Mouse (Mus musculus) embryonic stem cell, embryonic (primary cell): ENCODE results near the gene Plpp1.

Experiments used
- CTCF ChIA-PET, 4 experiments: fragments of 300-600 bp in 2 of 4; fragments of 350-600 bp in 2 of 4; sonication (Branson Sonifier 250); formaldehyde crosslinking; loops; one replicate each; lab custom pipeline; 2022; ENCODE audit warnings: inconsistent platforms in 2 of 4; lab: Charles Lee
- POLR2A ChIA-PET, 4 experiments: fragments of 300-600 bp in 2 of 4; fragments of 350-600 bp in 2 of 4; sonication (Branson Sonifier 250); formaldehyde crosslinking; loops; one replicate each; lab custom pipeline; 2022; ENCODE audit warnings: antibody characterized with exemption in 4 of 4, inconsistent platforms in 1 of 4; lab: Charles Lee

The Plpp1 gene

DNA sequence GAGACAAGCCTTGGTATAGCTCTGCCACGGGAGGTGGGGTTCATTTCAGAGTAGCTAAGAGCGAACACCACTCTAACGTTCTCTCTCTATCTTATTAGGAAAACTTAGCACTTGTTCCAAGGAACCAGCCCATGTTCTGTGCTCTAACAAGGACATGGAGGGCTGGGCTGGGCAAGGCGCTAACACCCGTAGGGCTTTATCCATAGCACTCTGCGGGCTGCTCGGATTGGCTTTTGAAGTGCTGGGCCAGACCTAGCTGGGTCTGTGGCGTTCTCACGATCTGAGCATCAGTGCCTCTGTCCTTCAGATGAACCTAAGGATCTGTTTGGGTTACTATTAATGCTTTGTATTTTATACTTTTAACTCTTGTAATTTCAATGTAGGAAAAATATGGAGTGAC is 60.3 kb downstream of the Plpp1 start:
- ChIA-PET CTCF (interaction anchor here in 3 of 4 experiments (0.8 to 1.5 kb wide), 5 partner anchors 104 to 187 kb away, joined by 3 to 5 read pairs (median 4); no protein-coding TSS in a partner anchor), POLR2A (interaction anchor here in 2 of 4 experiments (0.9 to 1.3 kb wide), 5 partner anchors 8 to 51 kb away, joined by 3 to 4 read pairs (median 3); no protein-coding TSS in a partner anchor)

DNA sequence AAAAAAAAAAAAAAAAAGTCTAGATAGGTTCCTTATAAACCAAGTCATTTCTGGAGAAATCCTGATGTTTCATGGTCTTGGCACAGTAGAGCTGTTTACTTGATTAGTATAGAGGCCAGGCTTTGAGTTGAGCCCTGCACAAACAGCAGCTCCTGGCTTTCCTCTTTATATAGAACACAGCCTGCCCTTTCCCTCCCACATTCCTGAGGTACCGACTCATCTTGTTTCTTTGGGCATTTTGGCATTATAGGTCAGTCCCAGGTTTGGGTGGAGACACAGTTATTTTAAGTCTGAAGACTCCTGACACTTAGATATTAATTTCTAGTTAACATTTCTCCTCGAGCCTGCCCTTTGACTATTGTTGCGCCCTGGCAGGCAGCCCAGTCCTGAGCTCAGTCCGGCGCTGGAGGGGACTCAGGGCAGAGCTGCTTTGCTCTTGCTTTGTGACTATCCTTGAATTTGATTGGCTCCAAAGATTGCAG is 61.3 kb downstream of the Plpp1 start:
- CTCF ChIA-PET, result interaction anchor here in 3 of 4 experiments (0.5 to 1.5 kb wide), 6 partner anchors 184 to 997 kb away, joined by 3 to 5 read pairs (median 4); no protein-coding TSS in a partner anchor

DNA sequence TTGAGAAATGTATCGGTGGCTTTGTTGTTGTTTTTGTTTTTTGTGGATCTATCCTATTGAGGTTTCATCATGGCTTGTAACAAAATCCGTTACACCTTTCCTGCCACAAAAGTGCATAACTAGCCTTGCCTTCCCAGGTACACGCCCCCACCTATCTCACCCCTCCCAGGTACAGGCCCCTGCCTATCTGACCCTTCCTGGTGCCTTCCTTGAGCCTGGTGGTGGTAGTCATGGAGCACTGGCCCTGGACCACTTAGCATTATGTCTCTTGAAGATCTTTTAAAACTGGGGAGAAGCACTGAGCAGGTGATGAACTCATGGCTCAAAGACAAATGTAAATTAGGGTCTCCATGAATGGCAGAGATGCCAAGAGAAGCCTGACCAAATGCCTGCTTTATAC is 61.8 kb downstream of the Plpp1 start:
- CTCF ChIA-PET, result interaction anchor here in 2 of 4 experiments (1.0 to 1.5 kb wide), 4 partner anchors 184 to 189 kb away, joined by 3 to 5 read pairs (median 4); no protein-coding TSS in a partner anchor
- POLR2A ChIA-PET, result interaction anchor here in 2 of 4 experiments (0.6 to 1.1 kb wide), 4 partner anchors 12 to 65 kb away, joined by 3 to 4 read pairs (median 3); partner anchors contain the start of genes Dhx29 (in 1 of the 2) and Mtrex (in 1 of the 2)

More for the DNA sequence above, 61.3 kb downstream of the Plpp1 start:
- POLR2A ChIA-PET, result interaction anchor here in 2 of 4 experiments (0.6 to 1.3 kb wide), 7 partner anchors 7 to 65 kb away, joined by 3 to 4 read pairs (median 3); partner anchors contain the start of genes Dhx29 (in 1 of the 2) and Mtrex (in 1 of the 2)

DNA sequence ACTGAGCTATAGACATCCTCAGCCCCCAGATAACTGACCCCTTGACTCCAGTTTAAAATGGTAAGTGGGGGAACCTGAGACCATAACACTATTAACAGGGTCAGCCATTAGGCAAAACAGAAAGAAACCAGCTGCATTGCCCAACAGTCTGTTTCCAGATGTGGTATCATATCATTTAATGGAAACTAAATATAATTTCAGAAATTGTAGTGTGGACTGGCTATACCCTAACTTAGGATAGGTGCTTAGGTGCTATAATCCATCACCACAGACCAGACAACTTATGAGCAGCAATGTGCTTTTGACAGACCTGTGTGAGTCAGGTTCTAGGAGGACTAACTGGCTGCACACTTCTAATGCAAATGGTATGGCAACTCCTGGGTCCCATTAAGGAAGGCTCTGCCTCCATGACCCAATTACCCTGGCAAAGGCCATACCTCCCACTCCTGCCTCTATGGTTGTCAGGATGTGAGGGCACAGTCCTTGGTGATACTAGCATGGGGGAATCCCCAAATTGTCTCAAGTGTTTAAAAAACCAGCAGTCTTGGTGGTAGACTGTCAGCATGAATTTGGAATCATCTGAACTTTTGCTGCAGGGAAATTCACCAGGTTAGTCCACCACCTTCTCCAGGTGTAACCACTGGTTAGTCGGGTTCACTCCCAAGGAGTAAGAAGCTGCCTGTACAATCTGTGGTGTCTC is 62.5 kb downstream of the Plpp1 start:
- ChIA-PET CTCF (interaction anchor here in 1 of 4 experiments (0.5 kb wide), 1 partner anchor 223 kb away, joined by 3 read pairs; no protein-coding TSS in a partner anchor), POLR2A (no interaction called here)

DNA sequence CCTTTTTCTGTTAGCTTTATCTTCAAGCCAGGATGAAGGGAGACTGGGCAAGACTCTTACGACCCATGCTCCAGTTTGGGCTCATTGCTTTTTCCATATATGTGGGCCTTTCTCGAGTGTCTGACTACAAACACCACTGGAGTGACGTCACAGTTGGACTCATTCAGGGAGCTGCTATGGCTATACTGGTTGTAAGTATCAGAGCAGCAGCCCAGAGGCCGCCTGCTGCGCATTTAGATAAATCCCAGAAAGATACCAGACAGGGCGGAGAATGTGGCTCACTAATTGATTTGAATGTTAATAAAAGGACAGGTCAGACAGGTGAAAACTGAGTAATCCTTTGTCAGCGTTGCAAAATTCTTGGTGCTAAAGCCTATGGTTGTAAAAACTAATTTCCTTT is 66.2 kb downstream of the Plpp1 start:
- ChIA-PET POLR2A (interaction anchor here in 2 of 4 experiments (0.9 to 3.0 kb wide), 9 partner anchors 9 to 193 kb away, joined by 3 to 14 read pairs (median 4); partner anchors contain the start of genes Dhx29 (in 2 of the 2), Mtrex (in 2 of the 2) and Plpp1 (in 1 of the 2)), CTCF (interaction anchor here in 2 of 4 experiments (0.5 to 1.4 kb wide), 3 partner anchors 55 to 193 kb away, joined by 3 to 4 read pairs (median 3); no protein-coding TSS in a partner anchor)

DNA sequence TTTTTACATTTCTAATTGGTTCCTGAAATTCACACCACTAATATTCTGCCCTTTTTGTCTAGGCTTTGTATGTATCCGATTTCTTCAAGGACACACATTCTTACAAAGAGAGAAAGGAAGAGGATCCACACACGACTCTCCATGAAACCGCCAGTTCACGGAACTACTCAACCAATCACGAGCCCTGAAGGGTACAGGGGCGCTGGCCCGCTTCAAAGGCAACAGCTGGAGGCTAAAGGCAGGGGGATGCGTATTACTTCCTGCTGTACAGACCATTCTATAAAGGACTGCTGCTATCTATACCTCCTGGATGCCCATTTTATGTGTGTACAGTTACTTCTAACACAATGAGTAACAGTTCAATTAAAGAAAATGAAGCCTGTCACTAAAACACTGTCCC is 66.8 kb downstream of the Plpp1 start:
- POLR2A ChIA-PET, result interaction anchor here in 2 of 4 experiments (0.9 to 3.0 kb wide), 10 partner anchors 8 to 193 kb away, joined by 3 to 14 read pairs (median 4); partner anchors contain the start of genes Dhx29 (in 2 of the 2), Mtrex (in 2 of the 2) and Plpp1 (in 1 of the 2)

DNA sequence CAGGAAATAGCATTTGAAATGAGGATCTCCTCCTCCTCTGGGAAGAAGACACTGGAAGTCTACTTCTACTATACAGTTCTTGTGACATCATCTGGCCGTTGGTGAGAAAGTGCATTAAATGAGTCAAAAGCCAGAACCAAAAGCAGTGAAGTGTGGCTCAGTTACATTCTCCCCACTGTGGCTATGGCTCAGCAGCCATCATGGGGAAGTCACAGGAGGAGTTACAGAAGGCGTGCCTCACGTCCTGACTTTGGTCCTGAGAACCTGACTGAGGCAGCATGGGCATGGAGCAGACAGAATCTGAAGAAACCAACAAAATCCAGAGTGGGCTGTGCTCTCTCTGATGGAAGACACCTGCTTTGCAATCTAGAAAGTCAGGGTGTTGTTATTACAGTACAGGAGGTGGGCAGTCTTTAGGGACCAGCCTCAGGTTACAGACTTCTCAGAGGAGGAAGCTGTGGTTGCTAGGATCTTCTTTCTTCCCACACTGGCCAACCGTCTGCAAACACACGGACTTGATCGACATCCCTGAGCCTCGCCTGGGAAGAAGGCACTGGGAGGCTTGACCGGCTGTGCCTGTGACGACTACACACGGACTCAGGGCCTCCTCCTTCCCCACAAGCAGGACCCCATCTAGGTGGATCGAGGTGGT is 69.6 kb downstream of the Plpp1 start:
- POLR2A ChIA-PET, result interaction anchor here in 2 of 4 experiments (0.6 to 2.0 kb wide), 11 partner anchors 9 to 361 kb away, joined by 3 to 6 read pairs (median 3); partner anchors contain the start of genes Dhx29 (in 1 of the 2), Mcidas (in 1 of the 2) and Mtrex (in 1 of the 2)
- CTCF ChIA-PET, result interaction anchor here in 2 of 4 experiments (0.6 to 1.0 kb wide), 2 partner anchors 41 to 196 kb away, joined by 3 to 4 read pairs; no protein-coding TSS in a partner anchor

More for the DNA sequence above, 66.8 kb downstream of the Plpp1 start:
- CTCF ChIA-PET, result interaction anchor here in 2 of 4 experiments (0.8 to 1.4 kb wide), 2 partner anchors 189 to 193 kb away, joined by 3 read pairs; no protein-coding TSS in a partner anchor

DNA sequence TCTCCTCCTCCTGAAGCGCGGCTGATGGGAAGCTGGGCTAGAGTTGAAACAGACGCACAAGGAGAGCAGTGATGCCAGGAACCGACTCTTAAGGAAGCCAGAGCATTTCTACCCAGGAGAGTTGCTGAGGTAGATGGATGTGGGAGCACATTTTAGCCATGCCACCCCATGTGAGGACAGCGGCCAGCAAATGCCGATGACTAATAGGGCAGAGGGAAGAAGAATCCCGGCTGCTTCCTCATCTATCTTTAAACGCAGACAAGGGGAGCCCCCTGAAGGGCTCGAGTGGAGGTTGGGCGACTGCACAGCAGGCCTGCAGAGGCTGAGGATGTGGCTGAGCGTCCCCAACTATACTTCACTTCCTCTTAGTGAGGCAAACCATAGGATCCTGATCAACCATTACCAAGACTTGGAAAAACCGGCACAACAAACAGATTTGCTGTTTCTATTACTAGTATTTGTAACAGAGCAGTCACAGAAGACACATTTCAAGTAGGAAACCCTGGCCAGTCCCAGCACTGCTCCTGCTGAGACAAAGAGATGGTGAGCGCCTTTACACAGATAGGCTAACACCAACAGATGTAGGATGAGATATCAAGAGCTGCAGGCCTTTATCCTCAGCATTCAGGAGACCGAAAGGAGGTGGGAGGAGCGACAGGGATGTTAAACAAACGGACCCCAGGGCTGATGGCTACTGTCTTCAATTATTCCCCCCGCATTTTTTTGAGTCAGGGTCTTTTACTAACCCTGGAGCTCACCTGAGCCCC is 71.1 kb downstream of the Plpp1 start:
- ChIA-PET CTCF (interaction anchor here in 2 of 4 experiments (0.7 to 1.1 kb wide), 2 partner anchors 198 to 1199 kb away, joined by 3 to 4 read pairs; no protein-coding TSS in a partner anchor), POLR2A (interaction anchor here in 1 of 4 experiments (1.0 to 1.2 kb wide), 2 partner anchors 26 to 50 kb away, joined by 3 to 5 read pairs; no protein-coding TSS in a partner anchor)

DNA sequence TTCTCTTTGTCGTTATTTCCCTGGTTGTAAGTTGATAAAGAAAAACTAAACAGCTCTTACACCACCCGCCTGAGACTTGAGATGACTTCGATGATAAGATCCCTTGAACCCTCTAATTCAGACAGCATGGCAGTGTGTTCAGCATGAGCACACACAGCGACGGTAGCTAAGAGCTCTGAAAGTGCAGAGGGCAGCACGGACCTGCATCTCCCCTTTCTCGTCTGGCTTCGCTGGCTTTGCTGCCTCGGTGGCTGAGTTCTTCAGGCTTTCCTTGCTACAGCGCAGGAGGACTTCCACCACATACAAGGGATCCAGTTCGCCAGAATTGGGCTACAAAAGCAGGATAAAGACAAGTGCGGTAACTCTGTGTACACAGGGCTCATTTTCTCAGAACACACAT is 86.6 kb downstream of the Plpp1 start:
- ChIA-PET POLR2A (interaction anchor here in 2 of 4 experiments (0.7 to 1.1 kb wide), 2 partner anchors 8 to 40 kb away, joined by 3 read pairs; partner anchors contain the start of genes Dhx29 (in 1 of the 2) and Mtrex (in 1 of the 2)), CTCF (no interaction called here)

DNA sequence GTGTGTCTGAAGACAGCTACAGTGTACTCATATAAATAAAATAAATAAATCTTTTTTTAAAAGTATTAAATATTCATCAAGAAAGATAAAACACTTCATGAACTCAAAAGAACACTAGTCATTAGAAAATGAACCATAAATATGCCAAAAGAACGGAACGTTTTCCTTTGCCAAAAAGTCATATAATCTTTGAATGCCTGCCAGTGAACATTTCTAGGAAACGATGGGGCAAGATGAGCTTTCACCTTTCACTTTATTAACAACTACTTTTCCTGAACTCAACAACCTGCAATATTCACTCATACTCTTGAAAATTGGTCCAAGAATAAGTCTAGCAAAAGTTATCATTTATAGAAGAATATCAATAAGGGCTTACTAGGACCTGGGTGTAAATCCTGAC is 101.6 kb downstream of the Plpp1 start:
- POLR2A ChIA-PET, result no interaction called here

DNA sequence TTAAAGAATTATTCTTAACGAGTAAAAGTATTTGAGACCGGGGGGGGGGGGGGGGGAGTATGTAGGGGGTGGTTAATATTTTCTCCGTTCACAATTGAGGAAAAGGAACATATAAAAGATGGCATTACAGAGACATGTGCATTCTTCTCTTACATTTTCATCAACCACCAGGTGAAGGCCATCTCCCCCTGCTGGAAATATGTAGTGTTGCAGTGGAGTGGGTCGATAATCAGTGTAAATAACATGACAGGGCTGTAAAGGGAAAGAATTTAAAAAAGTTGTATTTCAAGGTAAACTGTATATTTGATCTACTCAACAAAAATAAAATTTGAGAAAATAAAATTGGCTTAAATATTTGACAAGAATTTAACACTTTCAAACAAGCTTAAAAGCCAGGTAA is 109.1 kb downstream of the Plpp1 start:
- CTCF ChIA-PET, result interaction anchor here (0.6 to 2.3 kb wide), 11 partner anchors 9 to 236 kb away, joined by 3 to 8 read pairs (median 4); partner anchors contain the start of genes Dhx29 (in 1 of the 4) and Mtrex (in 1 of the 4)
- POLR2A ChIA-PET, result interaction anchor here in 3 of 4 experiments (0.6 to 5.4 kb wide), 4 partner anchors 18 to 1074 kb away, joined by 5 to 37 read pairs (median 8); partner anchors contain the start of genes Dhx29 (in 2 of the 3) and Mtrex (in 2 of the 3)

More for the DNA sequence above, 101.6 kb downstream of the Plpp1 start:
- CTCF ChIA-PET, result no interaction called here

DNA sequence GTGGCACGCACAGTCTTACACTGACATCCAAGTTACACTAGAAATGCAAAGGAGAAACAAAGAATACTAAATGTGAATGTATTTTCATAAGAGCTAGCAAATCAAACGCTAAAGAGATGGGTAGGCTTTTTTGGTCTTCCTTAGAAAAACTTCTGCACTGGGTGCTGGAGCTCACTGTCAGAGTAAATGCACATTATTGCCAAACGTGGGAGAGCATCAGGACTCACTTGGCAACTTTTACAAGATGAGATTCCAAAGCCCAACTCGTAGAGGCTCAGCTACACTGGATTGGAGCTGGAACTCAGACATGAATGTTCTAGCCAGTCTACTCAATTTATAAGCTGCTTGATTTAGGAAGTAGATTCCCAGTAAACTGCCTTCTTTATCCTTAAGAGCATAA is 109.8 kb downstream of the Plpp1 start:
- ChIA-PET CTCF (interaction anchor here (0.6 to 2.2 kb wide), 10 partner anchors 8 to 237 kb away, joined by 3 to 8 read pairs (median 4); partner anchors contain the start of genes Dhx29 (in 1 of the 4) and Mtrex (in 1 of the 4)), POLR2A (interaction anchor here in 2 of 4 experiments (2.3 to 5.4 kb wide), 2 partner anchors 17 kb away, joined by 7 to 37 read pairs; partner anchors contain the start of genes Dhx29 (in 2 of the 2) and Mtrex (in 2 of the 2))
